Mouse (Mus musculus) liver, postnatal 0 days (tissue): ENCODE measurements around the gene Rasgrf1. TPM values are rescaled to one million over a fixed set of nuclear protein-coding genes. Genes with fewer than 3 reads are reported as not detected.
"Not testable (repeated sequence)": the region's sequence is repeated elsewhere in the genome, so short reads cannot be mapped to it uniquely, and the experiment has no call there.

Source experiments
- ATAC-seq: fragments of 200-750 bp; cut with Nextera tagmentation; 2 replicates; pipeline ENCODE4 v1.8.0; 2017; ENCODE audit warnings: mild to moderate bottlenecking, moderate library complexity
- DNase-seq: peaks from one replicate; pipeline ENCODE4 v3.0.0-alpha.2; 2016
- H3K27ac ChIP-seq: fragments of 300-500 bp; sonication (generic); 2 replicates; pipeline ENCODE4 v1.5.1; 2014; ENCODE audit warnings: antibody characterized with exemption, moderate library complexity, mild to moderate bottlenecking, low read depth
- H3K27me3 ChIP-seq: fragments of 300-500 bp; sonication (generic); 2 replicates; pipeline ENCODE4 v1.6.1; 2014; ENCODE audit warnings: low read length, control low read depth, mixed read lengths; ENCODE audit not compliant: insufficient read depth
- H3K36me3 ChIP-seq: fragments of 300-500 bp; sonication (generic); replicated peaks from 2 replicates; pipeline ENCODE4 v1.6.1; 2014; ENCODE audit warnings: mild to moderate bottlenecking, control low read depth, low read length, moderate library complexity, mixed read lengths; ENCODE audit not compliant: insufficient read depth
- H3K4me1 ChIP-seq: fragments of 300-500 bp; sonication (generic); 2 replicates; pipeline ENCODE4 v1.6.1; 2014; ENCODE audit warnings: antibody characterized with exemption, mild to moderate bottlenecking, control low read depth; ENCODE audit not compliant: insufficient read depth
- H3K4me2 ChIP-seq: fragments of 300-500 bp; sonication (generic); 2 replicates; pipeline ENCODE4 v1.6.1; 2014; ENCODE audit warnings: low read depth, mild to moderate bottlenecking, low read length, moderate library complexity, mixed read lengths
- H3K4me3 ChIP-seq: fragments of 300-500 bp; sonication (generic); 2 replicates; pipeline ENCODE4 v1.5.1; 2014; ENCODE audit warnings: low read depth, low read length
- H3K9ac ChIP-seq: fragments of 300-500 bp; sonication (generic); replicated peaks from 2 replicates; pipeline ENCODE4 v1.6.1; 2014; ENCODE audit warnings: mild to moderate bottlenecking, moderate library complexity
- H3K9me3 ChIP-seq: fragments of 300-500 bp; sonication (generic); 2 replicates; pipeline ENCODE4 v1.6.1; 2016; ENCODE audit warnings: mild to moderate bottlenecking, control low read depth, low read length, mixed read lengths
- CTCF ChIP-seq: sonication (generic); IDR thresholded peaks from 2 replicates; pipeline ENCODE4 v1.5.1; 2016; ENCODE audit warnings: antibody characterized with exemption, low read depth
- EP300 ChIP-seq: IDR thresholded peaks from 2 replicates; pipeline ENCODE4 v1.6.1; 2016; ENCODE audit warnings: antibody characterized with exemption, low read depth, mild to moderate bottlenecking
- WGBS: fragments of 180-500 bp; shearing (Covaris S2); extraction: QIAGEN DNeasy Blood & Tissue Kit; methylation state at CpG from one replicate; pipeline ENCODE4 v1.1.7; 2014; ENCODE audit not compliant: insufficient replicate concordance; 5-methylcytosine and 5-hydroxymethylcytosine counted together
- polyA plus RNA-seq: library from polyadenylated mRNA; unstranded; fragments of >200 nt; fragmentation: Nextera tagmentation; extraction: Ambion mirVana; gene quantifications from 2 replicates; pipeline ENCODE4 v1.2.1, GENCODE M21; 2015

The Rasgrf1 gene
- polyA plus RNA-seq, 1 experiment from 2014 or later, result 0.05 TPM

- Histone ChIP-seq H3K9me3 (no peaks in the 10 kb centered on the region), H3K27me3 (no peaks in the 10 kb centered on the region), H3K4me3 (no peak overlapping the region), H3K9ac (no peak overlapping the region), H3K4me2 (no peak overlapping the region), H3K4me1 (no peaks in the 10 kb centered on the region; the same call in 1 of the 2 replicates), H3K27ac (no peak overlapping the region), H3K36me3 (peaks cover under 1% of the 10 kb centered on the region)
- ATAC-seq (no peak), DNase-seq (no peak)
- TF ChIP-seq EP300 (no peak), CTCF (no peak)
- 67% methylated on average over 2 of the region's 2 CpGs for WGBS
These were observed 147.0 kb downstream of the Rasgrf1 start for GRCm38 (mm10) chr9:90056716-90057115.

DNA sequence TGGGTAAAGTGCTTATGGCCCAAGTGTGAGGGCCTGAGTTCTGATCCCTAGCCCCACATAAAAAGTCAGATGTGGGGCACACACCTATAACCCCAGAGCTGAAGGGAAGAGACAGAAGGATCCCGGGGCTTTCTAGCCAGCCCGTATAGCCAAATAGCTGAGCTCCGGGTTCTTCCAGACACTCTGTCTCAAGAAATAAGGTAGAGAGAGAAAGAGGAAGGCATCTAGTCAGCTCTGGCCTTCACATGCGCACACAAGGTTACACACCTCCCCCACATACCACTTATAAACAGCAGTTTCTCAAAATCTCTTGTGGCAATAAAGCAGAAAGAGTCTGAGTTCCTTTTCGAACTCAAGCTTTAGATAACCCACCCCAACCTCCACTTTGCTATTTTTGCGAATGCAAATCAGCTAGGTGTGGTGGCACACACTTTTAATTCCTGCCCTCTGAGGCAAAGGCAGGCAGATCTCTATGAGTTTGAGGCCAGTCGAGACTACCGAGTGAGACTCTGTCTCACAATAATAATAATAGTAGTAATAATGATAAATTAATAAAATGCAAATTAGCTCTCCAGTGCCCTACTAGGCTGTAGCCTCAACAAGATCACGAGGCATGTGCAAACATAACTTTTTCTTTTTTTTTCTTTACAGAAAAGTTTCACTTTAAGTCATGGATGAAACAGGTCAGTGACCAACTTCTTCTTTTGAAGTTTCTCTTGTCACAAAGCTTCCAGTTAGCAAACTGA, 150.3 kb downstream of the Rasgrf1 start:
- peak; percentile 35; the same call in 1 of the 2 replicates for ATAC-seq
- DNase-seq, result no peak
- Histone ChIP-seq H3K36me3 (peaks cover 11% of the 10 kb centered on the region), H3K4me3 (no peak overlapping the region), H3K27ac (peak overlapping the region; percentile 44; the same call in 1 of the 2 replicates), H3K27me3 (no peaks in the 10 kb centered on the region), H3K9me3 (no peaks in the 10 kb centered on the region), H3K4me2 (no peak overlapping the region), H3K9ac (no peak overlapping the region), H3K4me1 (no peaks in the 10 kb centered on the region; the same call in 1 of the 2 replicates)
- no peak for TF ChIP-seq EP300
- TF ChIP-seq CTCF, result no peak
- WGBS, result 61% methylated on average over 9 of the region's 9 CpGs

DNA sequence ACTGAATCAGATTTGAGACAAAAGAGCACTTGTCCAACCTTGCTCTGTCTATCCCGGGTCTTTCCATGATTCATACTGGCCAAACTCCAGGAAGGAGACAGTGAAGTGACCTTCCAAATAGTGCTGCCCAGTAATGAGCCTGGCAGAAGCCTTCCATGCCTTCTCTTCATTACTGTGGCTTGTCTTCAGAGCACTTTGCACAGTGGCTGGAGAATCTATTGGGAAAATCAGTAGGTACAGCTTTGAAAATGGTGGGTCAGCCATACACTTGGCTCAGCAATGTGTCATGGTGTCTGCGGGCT, 150.8 kb downstream of the Rasgrf1 start:
- H3K27me3 ChIP-seq, result no peaks in the 10 kb centered on the region
- H3K36me3 ChIP-seq, result peaks cover 13% of the 10 kb centered on the region
- 0 out of 2 replicates have a peak, but pooled peaks have one; percentile 3 for ATAC-seq
- no peak overlapping the region for H3K9ac ChIP-seq
- H3K4me1 ChIP-seq, result no peaks in the 10 kb centered on the region; the same call in 1 of the 2 replicates
- no peak overlapping the region for H3K4me3 ChIP-seq
- DNase-seq, result no peak
- H3K27ac ChIP-seq, result peak overlapping the region; percentile 39; the same call in 1 of the 2 replicates
- TF ChIP-seq CTCF (no peak), EP300 (no peak)
- H3K9me3 ChIP-seq, result no peaks in the 10 kb centered on the region
- 79% methylated on average over 2 of the region's 2 CpGs for WGBS
- H3K4me2 ChIP-seq, result no peak overlapping the region

DNA sequence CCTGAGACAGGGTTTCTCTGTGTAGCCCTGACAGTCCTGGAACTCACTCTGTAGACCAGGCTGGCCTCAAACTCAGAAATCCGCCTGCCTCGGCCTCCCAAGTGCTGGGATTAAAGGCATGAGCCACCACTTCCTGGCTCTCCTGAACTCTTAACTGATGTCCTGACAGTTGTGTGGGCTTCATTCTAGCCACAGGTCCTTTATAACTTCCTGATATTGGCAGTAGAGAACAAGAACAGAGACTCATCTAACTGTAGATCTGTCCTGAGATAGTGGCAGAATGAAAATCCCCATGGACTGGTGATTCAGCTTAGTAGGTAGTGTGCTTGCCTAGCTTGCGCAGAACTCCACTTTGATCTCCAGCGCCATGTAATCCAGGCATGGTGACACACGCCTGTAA, 151.2 kb downstream of the Rasgrf1 start:
- not testable (repeated sequence) for H3K9me3 ChIP-seq, H3K4me2 ChIP-seq, H3K4me3 ChIP-seq, ATAC-seq, H3K4me1 ChIP-seq, H3K27ac ChIP-seq, H3K27me3 ChIP-seq, DNase-seq, H3K9ac ChIP-seq
- WGBS, result 72% methylated on average over 5 of the region's 5 CpGs
- H3K36me3 ChIP-seq, result peaks cover 17% of the 10 kb centered on the region

DNA sequence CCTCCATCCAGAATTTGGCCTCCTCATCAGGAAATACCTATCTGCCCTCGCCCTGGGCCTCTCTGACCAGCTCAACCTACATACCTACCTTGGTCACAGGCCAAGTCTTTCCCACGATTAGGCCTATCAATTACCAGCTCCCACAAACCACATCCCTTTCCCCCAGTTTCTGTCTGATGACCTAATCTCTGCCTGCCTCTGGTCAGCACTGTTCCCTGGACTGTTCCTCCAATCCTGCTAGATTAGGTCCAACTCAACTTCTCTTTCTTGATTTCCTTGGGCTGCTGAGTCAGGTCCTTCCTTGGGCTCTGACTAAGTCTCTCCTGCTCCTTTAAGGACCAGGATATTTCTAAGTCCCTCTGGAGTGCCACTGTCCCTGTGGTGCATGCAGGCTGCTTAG, 157.6 kb downstream of the Rasgrf1 start:
- TF ChIP-seq EP300 (no peak), CTCF (no peak)
- no peak for ATAC-seq
- Histone ChIP-seq H3K4me2 (no peak overlapping the region), H3K9me3 (no peaks in the 10 kb centered on the region), H3K27me3 (no peaks in the 10 kb centered on the region), H3K4me3 (no peak overlapping the region), H3K4me1 (no peaks in the 10 kb centered on the region), H3K27ac (no peak overlapping the region), H3K36me3 (peaks cover 28% of the 10 kb centered on the region), H3K9ac (no peak overlapping the region)
- WGBS, result 33% methylated on average over 2 of the region's 2 CpGs
- no peak for DNase-seq

GRCm38 (mm10) chr9:90068786-90069185, 159.1 kb downstream of the Rasgrf1 start:
- H3K4me1 ChIP-seq, result no peaks in the 10 kb centered on the region
- TF ChIP-seq CTCF (no peak), EP300 (no peak)
- WGBS, result 89% methylated on average over 6 of the region's 6 CpGs
- no peaks in the 10 kb centered on the region for H3K9me3 ChIP-seq
- H3K4me2 ChIP-seq, result no peak overlapping the region
- H3K36me3 ChIP-seq, result peaks cover 32% of the 10 kb centered on the region
- H3K9ac ChIP-seq, result no peak overlapping the region
- no peaks in the 10 kb centered on the region for H3K27me3 ChIP-seq
- no peak overlapping the region for H3K27ac ChIP-seq
- DNase-seq (no peak), ATAC-seq (no peak)
- H3K4me3 ChIP-seq, result no peak overlapping the region
